Mouse (Mus musculus): ENCODE measurements around the gene Qpctl. TPM values are rescaled to one million over a fixed set of nuclear protein-coding genes. Genes with fewer than 3 reads are reported as not detected.
A peak's percentile ranks its signal among the peaks of the same experiment; 100 is the strongest.

Gene Qpctl
- polyA plus RNA-seq, 1 experiment from 2014 or later, result 10.5 TPM

- WGBS, result 93% methylated on average over 8 of the region's 8 CpGs
- H3K4me1 ChIP-seq (ENCODE audit: control insufficient read depth, insufficient read depth, low read length), result peaks cover 16% of the 10 kb centered on the region
- H3K4me2 ChIP-seq (ENCODE audit: low read depth, low read length), result no peak overlapping the region
- no peaks in the 10 kb centered on the region for H3K36me3 ChIP-seq (ENCODE audit: control insufficient read depth, insufficient read depth, low read length)
- no peak overlapping the region for H3K9ac ChIP-seq (ENCODE audit: low read depth, low read length)
- H3K4me3 ChIP-seq (ENCODE audit: low read length), result no peak overlapping the region
- H3K9me3 ChIP-seq (ENCODE audit: control insufficient read depth, low read length), result 0 out of 2 replicates have a peak, but pooled peaks cover 8% of the 10 kb centered on the region
- no peak overlapping the region for H3K27ac ChIP-seq (ENCODE audit: low read length)
- ATAC-seq, result peak; percentile 29
- no peaks in the 10 kb centered on the region for H3K27me3 ChIP-seq (replicated peaks; ENCODE audit: control insufficient read depth, insufficient read depth, low read length)
These were observed 30.0 kb downstream of the Qpctl start for GRCm38 (mm10) chr7:19119083-19119482.

GRCm38 (mm10) chr7:19118028-19118771, 30.9 kb downstream of the Qpctl start, which contains the start of gene Gm4969:
Gene Gm4969 (minus strand): TSS chr7:19118368.
- WGBS, result 23% methylated on average over 63 of the region's 64 CpGs
- no peaks in the 10 kb centered on the region for H3K36me3 ChIP-seq (ENCODE audit: control insufficient read depth, insufficient read depth, low read length)
- H3K4me1 ChIP-seq (ENCODE audit: control insufficient read depth, insufficient read depth, low read length), result peaks cover 16% of the 10 kb centered on the region
- H3K4me2 ChIP-seq (ENCODE audit: low read depth, low read length), result peak within 1 kb of the TSS; percentile 57
- no peak within 1 kb of the TSS for H3K9ac ChIP-seq (ENCODE audit: low read depth, low read length)
- peak within 1 kb of the TSS; percentile 34 for H3K4me3 ChIP-seq (ENCODE audit: low read length)
- H3K9me3 ChIP-seq (ENCODE audit: control insufficient read depth, low read length), result 0 out of 2 replicates have a peak, but pooled peaks cover 8% of the 10 kb centered on the region
- no peak within 1 kb of the TSS for H3K27ac ChIP-seq (ENCODE audit: low read length)
- no peaks in the 10 kb centered on the region for H3K27me3 ChIP-seq (replicated peaks; ENCODE audit: control insufficient read depth, insufficient read depth, low read length)
- peak; percentile 7; the same call in 1 of the 2 replicates for ATAC-seq

- ATAC-seq, result no peak
- Histone ChIP-seq H3K27ac (ENCODE audit: low read length) (no peak overlapping the region), H3K4me1 (ENCODE audit: control insufficient read depth, insufficient read depth, low read length) (no peaks in the 10 kb centered on the region), H3K36me3 (ENCODE audit: control insufficient read depth, insufficient read depth, low read length) (no peaks in the 10 kb centered on the region), H3K27me3 (replicated peaks; ENCODE audit: control insufficient read depth, insufficient read depth, low read length) (no peaks in the 10 kb centered on the region), H3K9me3 (ENCODE audit: control insufficient read depth, low read length) (no peaks in the 10 kb centered on the region), H3K4me3 (ENCODE audit: low read length) (no peak overlapping the region), H3K4me2 (ENCODE audit: low read depth, low read length) (no peak overlapping the region), H3K9ac (ENCODE audit: low read depth, low read length) (no peak overlapping the region)
- WGBS, result 83% methylated on average over 1 of the region's 1 CpGs
These were observed 39.5 kb downstream of the Qpctl start for GRCm38 (mm10) chr7:19109565-19109964.

GRCm38 (mm10) chr7:19107436-19107835, 41.7 kb downstream of the Qpctl start:
- Histone ChIP-seq H3K27me3 (replicated peaks; ENCODE audit: control insufficient read depth, insufficient read depth, low read length) (no peaks in the 10 kb centered on the region), H3K4me1 (ENCODE audit: control insufficient read depth, insufficient read depth, low read length) (no peaks in the 10 kb centered on the region), H3K9ac (ENCODE audit: low read depth, low read length) (no peak overlapping the region), H3K27ac (ENCODE audit: low read length) (no peak overlapping the region), H3K4me3 (ENCODE audit: low read length) (no peak overlapping the region), H3K36me3 (ENCODE audit: control insufficient read depth, insufficient read depth, low read length) (no peaks in the 10 kb centered on the region), H3K4me2 (ENCODE audit: low read depth, low read length) (no peak overlapping the region), H3K9me3 (ENCODE audit: control insufficient read depth, low read length) (no peaks in the 10 kb centered on the region)
- 47% methylated on average over 3 of the region's 3 CpGs for WGBS
- ATAC-seq, result no peak

- no peak overlapping the region for H3K4me3 ChIP-seq (ENCODE audit: low read length)
- H3K9ac ChIP-seq (ENCODE audit: low read depth, low read length), result no peak overlapping the region
- H3K27ac ChIP-seq (ENCODE audit: low read length), result no peak overlapping the region
- no peaks in the 10 kb centered on the region for H3K36me3 ChIP-seq (ENCODE audit: control insufficient read depth, insufficient read depth, low read length)
- WGBS, result 75% methylated on average over 2 of the region's 2 CpGs
- ATAC-seq, result no peak
- no peak overlapping the region for H3K4me2 ChIP-seq (ENCODE audit: low read depth, low read length)
- no peaks in the 10 kb centered on the region for H3K4me1 ChIP-seq (ENCODE audit: control insufficient read depth, insufficient read depth, low read length)
- no peaks in the 10 kb centered on the region for H3K27me3 ChIP-seq (replicated peaks; ENCODE audit: control insufficient read depth, insufficient read depth, low read length)
- H3K9me3 ChIP-seq (ENCODE audit: control insufficient read depth, low read length), result no peaks in the 10 kb centered on the region
These were observed 44.6 kb downstream of the Qpctl start for GRCm38 (mm10) chr7:19104486-19104885.

- no peak for ATAC-seq
These were observed 45.4 kb downstream of the Qpctl start for GRCm38 (mm10) chr7:19103741-19104140.

GRCm38 (mm10) chr7:19100290-19100689, 48.8 kb downstream of the Qpctl start:
- no peak for ATAC-seq
- Histone ChIP-seq H3K4me1 (ENCODE audit: control insufficient read depth, insufficient read depth, low read length) (peaks cover 25% of the 10 kb centered on the region), H3K36me3 (ENCODE audit: control insufficient read depth, insufficient read depth, low read length) (peaks cover 2% of the 10 kb centered on the region; the same call in 1 of the 2 replicates), H3K27me3 (replicated peaks; ENCODE audit: control insufficient read depth, insufficient read depth, low read length) (no peaks in the 10 kb centered on the region), H3K4me3 (ENCODE audit: low read length) (no peak overlapping the region), H3K27ac (ENCODE audit: low read length) (no peak overlapping the region), H3K4me2 (ENCODE audit: low read depth, low read length) (no peak overlapping the region), H3K9ac (ENCODE audit: low read depth, low read length) (no peak overlapping the region), H3K9me3 (ENCODE audit: control insufficient read depth, low read length) (no peaks in the 10 kb centered on the region)
- WGBS, result 79% methylated on average over 1 of the region's 1 CpGs

More at GRCm38 (mm10) chr7:19103741-19104140, 45.4 kb downstream of the Qpctl start:
- Histone ChIP-seq H3K4me1 (ENCODE audit: control insufficient read depth, insufficient read depth, low read length) (no peaks in the 10 kb centered on the region), H3K4me3 (ENCODE audit: low read length) (no peak overlapping the region), H3K9ac (ENCODE audit: low read depth, low read length) (no peak overlapping the region), H3K27me3 (replicated peaks; ENCODE audit: control insufficient read depth, insufficient read depth, low read length) (no peaks in the 10 kb centered on the region), H3K4me2 (ENCODE audit: low read depth, low read length) (no peak overlapping the region), H3K36me3 (ENCODE audit: control insufficient read depth, insufficient read depth, low read length) (no peaks in the 10 kb centered on the region), H3K27ac (ENCODE audit: low read length) (no peak overlapping the region), H3K9me3 (ENCODE audit: control insufficient read depth, low read length) (no peaks in the 10 kb centered on the region)

- 71% methylated on average over 7 of the region's 7 CpGs for WGBS
- ATAC-seq, result no peak
- H3K9ac ChIP-seq (ENCODE audit: low read depth, low read length), result no peak overlapping the region
- H3K4me3 ChIP-seq (ENCODE audit: low read length), result no peak overlapping the region
- H3K27ac ChIP-seq (ENCODE audit: low read length), result no peak overlapping the region
- H3K4me1 ChIP-seq (ENCODE audit: control insufficient read depth, insufficient read depth, low read length), result peaks cover 25% of the 10 kb centered on the region
- no peaks in the 10 kb centered on the region for H3K9me3 ChIP-seq (ENCODE audit: control insufficient read depth, low read length)
- no peak overlapping the region for H3K4me2 ChIP-seq (ENCODE audit: low read depth, low read length)
- H3K36me3 ChIP-seq (ENCODE audit: control insufficient read depth, insufficient read depth, low read length), result peaks cover 2% of the 10 kb centered on the region; the same call in 1 of the 2 replicates
- H3K27me3 ChIP-seq (replicated peaks; ENCODE audit: control insufficient read depth, insufficient read depth, low read length), result no peaks in the 10 kb centered on the region
These were observed 50.3 kb downstream of the Qpctl start for GRCm38 (mm10) chr7:19098811-19099210.

- Histone ChIP-seq H3K27me3 (replicated peaks; ENCODE audit: control insufficient read depth, insufficient read depth, low read length) (no peaks in the 10 kb centered on the region), H3K36me3 (ENCODE audit: control insufficient read depth, insufficient read depth, low read length) (peaks cover 2% of the 10 kb centered on the region; the same call in 1 of the 2 replicates), H3K4me3 (ENCODE audit: low read length) (no peak overlapping the region), H3K9me3 (ENCODE audit: control insufficient read depth, low read length) (no peaks in the 10 kb centered on the region), H3K9ac (ENCODE audit: low read depth, low read length) (no peak overlapping the region), H3K4me2 (ENCODE audit: low read depth, low read length) (no peak overlapping the region), H3K4me1 (ENCODE audit: control insufficient read depth, insufficient read depth, low read length) (peaks cover 31% of the 10 kb centered on the region), H3K27ac (ENCODE audit: low read length) (peak overlapping the region; percentile 23; the same call in 1 of the 2 replicates)
- no peak for ATAC-seq
These were observed 51.2 kb downstream of the Qpctl start for GRCm38 (mm10) chr7:19097863-19098262.

Measured in intestine, embryonic 16.5 days (tissue).